Mouse (Mus musculus) liver, embryonic 14.5 days (tissue): ENCODE results near the gene Eef1akmt1. TPM values are rescaled to one million over a fixed set of nuclear protein-coding genes. Genes with fewer than 3 reads are reported as not detected.

Experiments used
- ATAC-seq: fragments of 200-750 bp; cut with Nextera tagmentation; 2 replicates; pipeline ENCODE4 v1.8.0; 2017; ENCODE audit warnings: moderate number of reproducible peaks, mild to moderate bottlenecking, moderate library complexity; ENCODE audit not compliant: insufficient read depth
- DNase-seq, 3 experiments: peaks; one replicate each; pipeline ENCODE4 v3.0.0-alpha.2; 2012 to 2013; ENCODE audit warnings: low read depth in 3 of 3, low spot score in 3 of 3
- H3K27ac ChIP-seq: fragments of 300-500 bp; sonication (generic); 2 replicates; pipeline ENCODE4 v1.5.1; 2014; ENCODE audit warnings: moderate library complexity, mild to moderate bottlenecking, control low read depth, inconsistent platforms
- H3K27me3 ChIP-seq: fragments of 300-500 bp; sonication (generic); 2 replicates; pipeline ENCODE4 v1.6.1; 2014; ENCODE audit warnings: mild to moderate bottlenecking, low read length, moderate library complexity; ENCODE audit not compliant: control insufficient read depth, insufficient read depth
- H3K36me3 ChIP-seq: fragments of 300-500 bp; sonication (generic); replicated peaks from 2 replicates; pipeline ENCODE4 v1.6.1; 2014; ENCODE audit warnings: low read depth; ENCODE audit not compliant: control insufficient read depth, insufficient read depth
- H3K4me1 ChIP-seq, 2 experiments: fragments of 200-500 bp in 1 of 2; fragments of 300-500 bp in 1 of 2; sonication (generic) in 1 of 2; replicated peaks; 2 replicates each; pipeline ENCODE4 v1.6.1; 2012 to 2014; ENCODE audit warnings: antibody characterized with exemption in 1 of 2, inconsistent platforms in 1 of 2, low read length in 1 of 2; ENCODE audit not compliant: control insufficient read depth in 2 of 2, insufficient read depth in 2 of 2
- H3K4me2 ChIP-seq: fragments of 300-500 bp; sonication (generic); 2 replicates; pipeline ENCODE4 v1.6.1; 2014; ENCODE audit warnings: low read depth, mild to moderate bottlenecking, control low read depth, moderate library complexity
- H3K4me3 ChIP-seq, 2 experiments: fragments of 200-500 bp in 1 of 2; fragments of 300-500 bp in 1 of 2; sonication (generic) in 1 of 2; 2 replicates each; pipeline ENCODE4 v1.5.1; 2012 to 2014; ENCODE audit warnings: low read depth in 2 of 2, low read length in 2 of 2, mild to moderate bottlenecking in 2 of 2, control low read depth in 1 of 2, inconsistent platforms in 1 of 2, moderate library complexity in 1 of 2; ENCODE audit not compliant: insufficient read depth in 1 of 2
- H3K9ac ChIP-seq: fragments of 300-500 bp; sonication (generic); replicated peaks from 2 replicates; pipeline ENCODE4 v1.6.1; 2014; ENCODE audit warnings: mild to moderate bottlenecking, control low read depth, moderate library complexity
- H3K9me3 ChIP-seq: fragments of 300-500 bp; sonication (generic); 2 replicates; pipeline ENCODE4 v1.6.1; 2016; ENCODE audit warnings: low read length, mixed read lengths; ENCODE audit not compliant: control insufficient read depth
- CTCF ChIP-seq: IDR thresholded peaks from 2 replicates; pipeline ENCODE4 v1.5.1; 2016; ENCODE audit warnings: antibody characterized with exemption, low read depth, control low read depth
- EP300 ChIP-seq: IDR thresholded peaks from 2 replicates; pipeline ENCODE4 v1.6.1; 2016; ENCODE audit warnings: antibody characterized with exemption, low read depth
- WGBS: fragments of 180-500 bp; shearing (Covaris S2); extraction: QIAGEN DNeasy Blood & Tissue Kit; methylation state at CpG from one replicate; pipeline ENCODE4 v1.1.7; 2014; ENCODE audit not compliant: insufficient replicate concordance; 5-methylcytosine and 5-hydroxymethylcytosine counted together
- polyA plus RNA-seq, 2 experiments: library from polyadenylated mRNA; depleted of rRNA in 1 of 2; stranded (reverse) in 1 of 2; unstranded in 1 of 2; fragments of >200 nt; fragmentation: Nextera tagmentation in 1 of 2; extraction: Ambion mirVana in 1 of 2; gene quantifications; 2 replicates each; pipeline versions ENCODE4 v1.2.1 to v1.2.3; 2012 to 2014

Eef1akmt1 gene
- polyA plus RNA-seq, 2 experiments: 14.0 to 41.8 TPM

DNA sequence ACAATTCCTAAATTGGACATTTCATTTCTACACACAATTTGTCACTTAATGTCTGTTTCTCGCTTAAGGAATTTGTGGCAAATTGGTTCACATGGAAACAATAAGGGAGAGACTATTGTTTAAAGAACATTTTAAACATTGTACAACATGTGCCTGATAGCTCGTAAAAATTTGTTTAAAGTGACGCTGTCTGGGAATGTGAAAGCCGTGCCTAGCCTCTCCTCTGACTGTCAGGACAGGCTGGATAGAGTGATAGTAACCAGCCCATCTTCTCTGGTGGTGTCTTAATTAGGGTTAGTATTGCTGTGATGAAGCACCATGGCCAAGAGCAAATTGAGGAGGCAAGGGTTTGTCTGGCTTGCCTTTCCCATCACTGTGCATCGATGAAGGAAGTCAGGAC is 24.4 kb downstream of the Eef1akmt1 start:
- WGBS: 68% methylated on average over 5 of the region's 5 CpGs
- ATAC-seq (no peak), DNase-seq (no peak)
- Histone ChIP-seq H3K9me3 (no peaks in the 10 kb centered on the region), H3K27ac (no peak overlapping the region), H3K4me2 (no peak overlapping the region), H3K27me3 (no peaks in the 10 kb centered on the region), H3K36me3 (no peaks in the 10 kb centered on the region), H3K4me1 (peaks cover 0 to 5% of the 10 kb centered on the region in 2 experiments; a peak in 2 of 4 replicates), H3K9ac (no peak overlapping the region), H3K4me3 (no peak overlapping the region)
- TF ChIP-seq EP300 (no peak), CTCF (no peak)

DNA sequence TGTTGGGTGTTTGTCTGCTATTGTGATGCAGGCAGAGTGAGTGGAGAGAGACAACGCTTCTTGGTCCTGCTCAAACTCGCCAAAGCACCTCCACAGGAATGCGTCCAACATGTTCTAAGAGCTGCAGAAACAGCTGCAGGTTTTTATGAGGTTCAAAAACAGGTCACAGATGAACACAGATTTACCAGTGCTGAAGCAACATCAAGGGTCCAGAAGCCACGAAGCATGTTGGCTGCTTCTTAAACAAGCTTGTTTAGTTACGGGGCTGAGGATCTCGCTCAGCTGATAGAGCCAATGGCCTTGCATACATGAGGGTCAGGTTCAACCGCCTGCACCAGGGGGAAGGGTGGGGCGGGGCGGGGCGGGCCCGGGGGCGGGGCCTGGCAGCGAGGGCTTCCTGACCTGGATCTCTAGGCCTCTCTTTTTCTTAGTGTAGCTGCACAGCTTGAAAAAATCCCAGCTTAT is 24.8 kb downstream of the Eef1akmt1 start:
- 20% methylated on average over 13 of the region's 13 CpGs for WGBS
- H3K36me3 ChIP-seq: no peaks in the 10 kb centered on the region
- H3K9ac ChIP-seq: no peak overlapping the region
- H3K4me2 ChIP-seq: no peak overlapping the region
- DNase-seq: no peak
- peaks cover 0 to 5% of the 10 kb centered on the region in 2 experiments; a peak in 2 of 4 replicates for H3K4me1 ChIP-seq
- H3K27me3 ChIP-seq: no peaks in the 10 kb centered on the region
- H3K27ac ChIP-seq: no peak overlapping the region
- TF ChIP-seq EP300 (no peak), CTCF (no peak)
- ATAC-seq: no peak
- no peaks in the 10 kb centered on the region for H3K9me3 ChIP-seq
- H3K4me3 ChIP-seq: no peak overlapping the region

DNA sequence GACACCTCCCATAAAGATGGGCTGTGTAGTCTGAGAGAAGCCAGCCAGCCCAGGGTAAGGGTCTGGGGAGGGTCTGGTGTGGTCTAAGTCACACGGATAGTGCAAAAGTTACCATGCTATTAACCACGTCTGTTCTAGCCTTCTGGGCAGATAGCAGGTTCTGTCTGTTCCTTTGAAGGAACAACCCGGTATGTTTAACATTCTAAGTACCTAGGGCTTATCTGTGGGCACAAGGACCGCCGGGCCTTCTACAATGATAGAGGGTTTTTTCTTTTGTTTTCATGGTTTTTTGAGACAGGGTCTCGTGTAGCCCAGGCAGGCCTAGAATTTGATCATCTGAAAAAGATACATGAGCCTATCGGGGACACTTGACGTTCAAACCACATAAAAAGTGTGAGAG is 25.3 kb downstream of the Eef1akmt1 start:
- Histone ChIP-seq H3K36me3 (no peaks in the 10 kb centered on the region), H3K9ac (no peak overlapping the region), H3K4me3 (no peak overlapping the region), H3K27ac (no peak overlapping the region), H3K4me1 (peaks cover 0 to 5% of the 10 kb centered on the region in 2 experiments; a peak in 2 of 4 replicates), H3K9me3 (no peaks in the 10 kb centered on the region), H3K4me2 (no peak overlapping the region), H3K27me3 (no peaks in the 10 kb centered on the region)
- no peak for TF ChIP-seq EP300
- no peak for TF ChIP-seq CTCF
- 35% methylated on average over 8 of the region's 8 CpGs for WGBS
- DNase-seq: no peak
- ATAC-seq: no peak

DNA sequence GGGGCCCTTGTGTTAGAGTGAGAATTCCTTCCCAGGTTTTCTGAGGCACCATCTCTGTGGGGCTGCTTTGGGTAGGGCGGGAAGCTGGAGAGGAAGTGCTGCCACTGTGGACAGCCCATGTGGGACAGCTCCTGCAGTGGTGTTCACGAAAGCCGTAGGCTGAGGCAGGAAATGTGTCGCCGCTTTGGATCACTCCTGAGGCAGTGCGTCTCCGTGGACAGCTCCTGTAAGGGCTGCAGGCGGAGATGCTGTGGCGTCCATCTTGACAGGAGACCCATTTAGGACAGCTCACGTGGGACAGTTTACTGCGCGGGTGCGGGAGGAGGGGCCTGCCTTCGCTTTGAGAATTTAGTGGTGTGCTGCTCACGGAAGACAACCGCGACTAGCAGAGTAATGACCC is 25.9 kb downstream of the Eef1akmt1 start:
- H3K9ac ChIP-seq: no peak overlapping the region
- no peaks in the 10 kb centered on the region for H3K9me3 ChIP-seq
- no peak overlapping the region for H3K4me2 ChIP-seq
- H3K4me1 ChIP-seq: peaks cover 0 to 5% of the 10 kb centered on the region in 2 experiments; a peak in 2 of 4 replicates
- H3K36me3 ChIP-seq: no peaks in the 10 kb centered on the region
- DNase-seq: no peak
- H3K27ac ChIP-seq: no peak overlapping the region
- H3K4me3 ChIP-seq: no peak overlapping the region
- no peak for ATAC-seq
- TF ChIP-seq EP300: no peak
- no peak for TF ChIP-seq CTCF
- no peaks in the 10 kb centered on the region for H3K27me3 ChIP-seq
- 69% methylated on average over 17 of the region's 17 CpGs for WGBS

DNA sequence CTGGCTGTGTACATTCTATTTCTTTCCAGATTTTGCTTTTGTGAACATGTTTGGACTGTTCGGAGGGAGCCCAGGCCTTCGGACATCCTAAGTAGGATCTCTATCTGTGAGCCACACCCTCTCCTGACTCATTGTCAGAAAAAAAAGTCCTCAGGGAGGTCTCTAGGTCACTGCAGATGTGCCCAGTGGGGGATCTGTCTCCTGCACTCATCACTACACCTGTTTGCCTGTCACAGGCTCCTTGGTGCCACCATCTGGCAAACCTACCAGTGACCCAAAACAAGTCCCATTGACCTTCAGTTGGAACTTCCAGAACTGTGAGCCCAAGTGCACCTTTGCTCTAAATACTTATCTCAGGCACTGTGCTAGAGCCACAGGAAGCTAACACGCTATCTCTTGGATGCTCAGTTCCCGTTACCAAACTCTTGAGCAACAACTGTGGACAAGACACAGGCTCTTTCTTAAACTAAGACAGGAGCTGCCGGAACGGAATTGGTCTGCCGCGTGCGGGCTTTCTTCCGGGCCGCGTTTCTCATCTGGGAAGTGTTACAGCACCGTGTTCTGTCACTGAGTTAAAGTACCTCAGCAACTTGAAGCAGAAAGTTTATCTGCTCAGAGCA is 27.9 kb downstream of the Eef1akmt1 start:
- ATAC-seq: no peak
- TF ChIP-seq EP300 (no peak), CTCF (no peak)
- Histone ChIP-seq H3K4me3 (no peak overlapping the region), H3K27ac (no peak overlapping the region), H3K27me3 (no peaks in the 10 kb centered on the region), H3K36me3 (no peaks in the 10 kb centered on the region), H3K4me2 (no peak overlapping the region), H3K9ac (no peak overlapping the region), H3K4me1 (peaks cover 0 to 6% of the 10 kb centered on the region in 2 experiments; a peak in 2 of 4 replicates), H3K9me3 (no peaks in the 10 kb centered on the region)
- no peak for DNase-seq
- 53% methylated on average over 13 of the region's 13 CpGs for WGBS
